Mouse (Mus musculus) MN1 (cell line): ENCODE data around the gene Pou1f1.

Experiments used
- DNase-seq: peaks from one replicate; pipeline ENCODE4 v3.0.0-alpha.2; 2016; ENCODE audit warnings: low spot score

Pou1f1 gene

DNA sequence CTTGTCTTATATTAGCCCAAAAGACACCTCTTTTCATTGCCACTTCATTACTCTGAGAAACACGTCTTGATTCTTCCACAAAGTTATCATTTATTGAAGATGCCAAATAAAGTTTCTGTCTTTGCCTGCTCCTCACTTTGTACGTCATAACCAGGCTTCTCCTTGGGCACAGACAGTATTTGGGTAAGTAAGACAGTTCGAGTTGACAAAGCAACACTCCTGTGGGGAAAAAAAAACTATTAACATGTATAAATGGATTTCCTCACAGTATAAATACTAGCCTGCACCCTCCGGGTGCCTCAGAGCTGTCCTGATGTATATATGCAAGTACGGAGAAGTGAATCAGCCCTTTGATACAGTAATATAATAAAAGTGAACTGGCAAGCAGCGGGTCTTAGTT, at the start of gene Pou1f1:
TSS of gene Pou1f1 (plus strand) at position 301 of the 400 bp plus-strand sequence.
- no peak for DNase-seq

DNA sequence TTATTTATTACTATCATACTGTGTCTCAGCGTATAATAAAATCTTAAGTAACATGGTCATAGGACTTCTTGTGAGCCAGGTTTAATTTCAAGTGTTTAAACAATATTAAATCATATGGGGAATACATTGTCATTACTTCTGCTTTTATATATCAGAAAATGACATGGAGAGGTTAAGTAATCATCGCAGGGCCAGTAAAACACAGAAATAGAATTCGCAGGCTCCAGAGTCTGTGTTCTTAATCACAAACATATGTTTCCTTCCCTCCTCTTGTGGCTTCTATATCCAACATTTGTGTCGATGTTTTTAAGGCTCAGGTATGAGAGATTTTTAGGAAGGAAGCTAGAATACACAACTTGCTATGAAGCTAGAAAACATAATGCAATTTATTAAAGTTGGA, 49.7 kb upstream of the Pou1f1 start:
- DNase-seq = no peak

- DNase-seq = no peak
Observed at GRCm38 (mm10) chr16:65472472-65473001, 47.8 kb upstream of the Pou1f1 start.

DNA sequence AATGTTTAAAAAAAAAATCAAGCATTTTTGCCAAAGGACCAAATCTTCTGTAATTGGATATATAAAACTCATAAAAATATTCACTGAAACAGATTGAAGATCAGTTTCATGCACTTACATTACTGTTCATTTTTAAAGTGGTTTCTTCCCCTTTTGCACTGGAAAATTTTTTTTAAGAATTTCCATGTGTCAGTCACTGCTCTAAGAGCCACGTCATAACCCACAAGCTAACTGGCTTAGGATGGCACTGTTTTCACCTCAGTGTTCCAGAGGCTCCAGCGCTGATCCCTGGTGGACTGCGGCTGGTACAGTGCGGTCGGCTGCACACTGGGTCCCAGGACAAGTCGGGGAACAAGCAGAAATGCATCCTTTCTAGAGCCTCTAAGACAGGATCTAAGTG, 34.6 kb upstream of the Pou1f1 start:
- no peak for DNase-seq

- DNase-seq = no peak
Observed at GRCm38 (mm10) chr16:65496030-65496429, 24.3 kb upstream of the Pou1f1 start.

DNA sequence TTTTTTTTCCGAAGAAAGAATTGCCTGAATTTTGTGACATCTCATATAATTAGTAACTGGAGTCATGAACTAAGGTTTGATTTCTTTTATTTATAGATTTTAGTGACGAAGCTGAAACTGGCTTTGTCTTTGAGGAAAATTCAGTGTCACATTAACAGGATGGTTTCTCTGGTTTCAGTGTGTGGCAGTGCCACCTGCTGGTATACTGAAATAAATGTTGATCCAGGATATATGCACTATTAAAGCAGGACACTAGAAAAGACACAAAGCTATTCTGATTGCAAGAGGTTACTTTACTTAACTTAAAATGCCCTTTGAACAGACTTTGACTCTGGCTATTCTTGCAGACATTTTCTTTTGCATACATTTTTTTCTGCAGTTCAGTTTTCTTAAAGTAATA, 23.3 kb upstream of the Pou1f1 start:
- DNase-seq = peak; percentile 18

- no peak for DNase-seq
Observed at GRCm38 (mm10) chr16:65514223-65514622, 6.1 kb upstream of the Pou1f1 start.

- no peak for DNase-seq
Observed at GRCm38 (mm10) chr16:65526004-65526403, 5.7 kb downstream of the Pou1f1 start.

- no peak for DNase-seq
Observed at GRCm38 (mm10) chr16:65526695-65527094, 6.4 kb downstream of the Pou1f1 start.

DNA sequence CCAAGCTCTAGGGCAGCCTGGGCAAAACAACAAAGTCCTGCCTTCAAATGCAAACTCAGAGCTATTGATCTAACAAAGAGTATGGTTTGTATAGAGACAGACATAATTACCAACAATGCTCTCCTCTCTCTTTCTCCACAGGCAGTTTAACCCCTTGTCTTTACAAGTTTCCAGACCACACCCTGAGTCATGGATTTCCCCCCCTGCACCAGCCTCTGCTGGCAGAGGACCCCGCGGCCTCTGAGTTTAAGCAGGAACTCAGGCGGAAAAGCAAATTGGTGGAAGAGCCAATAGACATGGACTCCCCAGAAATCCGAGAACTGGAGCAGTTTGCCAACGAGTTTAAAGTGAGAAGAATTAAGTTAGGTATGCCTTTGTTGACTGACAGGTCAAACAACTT, 9.3 kb downstream of the Pou1f1 start:
- DNase-seq = no peak

DNA sequence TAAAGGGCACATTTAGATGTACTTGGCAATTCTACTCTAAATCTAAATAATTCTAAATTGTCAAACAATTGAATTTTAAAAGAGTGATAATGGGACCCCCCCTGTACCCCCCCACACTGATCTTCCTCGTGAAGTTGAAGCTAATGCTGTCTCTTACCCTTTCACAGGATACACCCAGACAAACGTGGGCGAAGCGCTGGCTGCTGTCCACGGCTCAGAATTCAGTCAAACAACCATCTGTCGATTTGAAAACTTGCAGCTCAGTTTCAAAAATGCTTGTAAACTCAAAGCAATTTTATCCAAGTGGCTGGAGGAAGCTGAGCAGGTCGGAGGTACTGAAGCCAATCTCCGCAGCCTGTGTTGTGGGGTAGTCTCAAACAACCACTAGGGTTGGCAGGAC, 11.4 kb downstream of the Pou1f1 start:
- no peak for DNase-seq

GRCm38 (mm10) chr16:65533315-65533999, 13.1 kb downstream of the Pou1f1 start:
- DNase-seq = peak; percentile 42

DNA sequence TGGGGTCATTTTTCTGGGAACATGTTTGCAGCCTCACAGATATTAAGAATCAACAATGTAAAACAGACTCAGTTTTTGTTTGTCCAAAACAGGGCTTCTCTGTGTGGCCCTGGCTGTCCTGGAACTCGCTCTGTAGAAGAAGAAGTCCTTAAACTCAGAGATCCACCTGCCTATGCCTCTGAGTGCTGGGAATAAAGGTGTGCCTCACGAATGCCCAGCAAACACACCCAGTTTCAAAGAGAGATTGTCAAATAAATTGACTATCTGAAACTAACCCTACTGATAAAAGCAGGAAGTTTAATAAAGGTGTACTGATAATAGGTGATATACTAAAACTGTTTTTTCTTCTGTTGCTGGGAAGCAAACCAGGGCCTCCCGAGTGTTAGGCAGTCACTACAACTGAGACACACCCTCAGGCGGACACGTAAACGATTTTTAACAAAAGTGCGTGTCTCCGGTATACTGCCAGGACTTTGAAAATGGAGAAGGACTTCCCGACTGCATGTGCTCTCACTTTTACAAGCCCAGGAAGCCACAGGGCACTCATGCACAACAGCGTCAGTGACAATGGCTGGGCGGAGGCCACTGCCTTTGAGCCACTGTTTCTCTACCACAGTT, 23.5 kb downstream of the Pou1f1 start:
- no peak for DNase-seq

DNA sequence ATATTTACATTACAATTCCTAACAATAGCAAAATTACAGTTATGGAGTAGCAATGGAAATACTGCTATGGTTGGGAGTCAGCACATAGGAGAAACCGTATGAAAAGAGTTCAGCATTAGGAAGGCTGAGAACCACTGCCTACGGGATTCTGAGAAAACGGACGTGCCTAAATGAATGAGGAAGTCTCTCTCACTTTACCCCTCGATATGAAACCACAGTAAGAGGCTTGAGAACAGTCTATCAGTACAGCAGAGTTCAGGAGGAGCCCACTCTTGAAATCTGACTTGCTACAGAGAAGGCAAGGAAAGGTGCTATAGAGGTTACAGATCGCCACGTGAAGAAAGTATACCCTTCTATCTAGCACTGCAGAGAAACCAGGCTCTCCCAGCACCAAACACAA, 28.6 kb downstream of the Pou1f1 start:
- no peak for DNase-seq

DNA sequence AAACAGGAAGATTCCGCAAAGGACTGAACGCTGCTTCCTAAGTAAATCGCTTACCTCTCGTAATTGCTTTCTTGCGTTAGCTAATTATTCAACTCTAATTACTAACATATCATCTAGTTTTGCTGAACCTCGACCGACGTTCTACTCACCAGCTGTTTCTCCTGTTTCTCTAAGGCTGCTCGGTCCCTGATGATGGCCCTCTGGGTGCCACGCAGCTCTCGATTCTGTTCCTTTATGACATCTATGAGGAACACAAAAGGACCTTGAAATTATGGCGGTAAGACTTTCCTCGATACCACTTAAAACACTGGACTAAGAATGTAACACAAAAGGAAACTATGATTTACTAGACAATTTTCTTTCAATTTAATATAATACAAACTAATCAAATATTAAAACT, 30.5 kb downstream of the Pou1f1 start:
- DNase-seq = no peak

- DNase-seq = no peak
Observed at GRCm38 (mm10) chr16:65554267-65554666, 34.0 kb downstream of the Pou1f1 start.

- no peak for DNase-seq
Observed at GRCm38 (mm10) chr16:65557369-65557768, 37.1 kb downstream of the Pou1f1 start.

DNA sequence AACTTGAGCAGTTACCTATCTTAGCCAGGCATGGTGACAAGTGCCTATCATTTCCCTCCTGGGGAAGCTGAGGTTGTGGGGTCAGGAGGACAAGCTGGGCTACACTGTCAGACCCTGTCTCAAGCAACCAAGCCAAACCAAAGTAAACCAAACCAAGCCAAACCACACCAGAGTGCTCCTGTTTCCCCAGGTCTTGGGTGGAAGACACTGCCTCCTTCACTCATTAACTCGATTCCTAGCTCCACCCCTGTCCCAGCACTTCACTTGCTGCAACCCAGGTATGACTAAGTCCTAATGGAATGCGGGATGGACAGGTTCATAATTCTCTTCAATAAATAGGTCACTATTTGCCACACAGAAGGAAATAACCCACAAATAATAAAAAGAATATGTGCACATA, 39.3 kb downstream of the Pou1f1 start:
- no peak for DNase-seq

DNA sequence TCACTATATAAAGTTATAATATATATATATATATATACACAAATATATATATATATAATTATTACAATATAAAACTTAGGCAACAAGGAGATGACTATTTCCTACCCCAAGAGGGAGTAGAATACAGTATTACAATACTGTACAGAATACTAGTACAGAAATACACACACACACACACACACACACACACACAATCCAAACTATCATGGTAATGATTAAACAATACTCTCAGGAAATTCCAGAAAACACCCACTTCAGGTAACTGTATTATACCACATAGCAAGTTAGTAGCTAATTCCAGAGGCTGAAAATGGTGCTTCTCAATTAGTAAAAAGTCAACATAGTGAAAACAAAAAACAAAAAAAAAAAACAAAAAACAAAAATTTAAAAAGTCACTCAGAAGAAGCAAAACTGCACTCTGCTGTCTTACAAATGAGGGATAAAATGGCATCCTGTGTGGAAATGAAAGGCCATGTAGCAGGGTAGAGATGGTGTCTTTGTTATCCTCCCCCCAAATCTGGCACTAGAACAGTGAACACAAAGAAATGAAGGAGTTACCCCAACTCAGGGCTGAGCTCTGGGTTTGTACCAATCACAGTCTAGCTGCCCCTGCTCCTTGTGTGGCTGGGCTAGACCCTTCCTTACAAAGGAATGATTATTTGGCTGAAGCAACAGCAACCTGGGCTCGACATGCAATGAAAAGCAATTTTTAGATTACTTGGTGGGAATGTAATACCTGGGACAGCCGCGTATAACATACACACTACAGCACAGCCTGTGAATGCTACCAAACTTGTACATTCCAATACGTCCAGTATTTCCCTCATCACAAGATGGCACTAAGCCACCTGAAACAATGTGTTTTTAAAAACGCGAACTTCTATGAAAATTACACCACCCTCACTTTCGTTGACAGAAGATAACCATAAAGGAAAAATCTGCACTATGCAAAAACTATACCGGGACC, 41.0 kb downstream of the Pou1f1 start:
- DNase-seq = no peak

- DNase-seq = peak; percentile 92
Observed at GRCm38 (mm10) chr16:65561963-65562863, 41.9 kb downstream of the Pou1f1 start, which contains the start of gene Chmp2b. Gene Chmp2b, minus strand, starts transcription at chr16:65562726.

DNA sequence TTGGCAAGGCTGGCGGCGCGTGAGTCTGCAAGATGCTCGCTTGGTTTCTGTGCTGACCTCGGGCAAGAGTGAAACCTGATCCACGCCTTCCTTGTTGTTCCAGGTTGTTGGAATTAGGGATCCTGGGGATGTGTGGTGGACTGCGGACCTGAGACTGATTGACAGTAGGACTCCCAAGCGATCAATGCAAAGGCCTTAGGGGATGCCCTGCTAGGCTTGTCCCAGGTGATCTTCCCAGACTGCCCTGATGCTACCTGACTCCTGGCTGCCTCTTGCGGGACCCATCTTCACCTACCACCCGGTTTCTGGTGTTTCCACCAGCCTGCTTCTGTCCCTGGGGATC, 42.5 kb downstream of the Pou1f1 start:
- DNase-seq = no peak

DNA sequence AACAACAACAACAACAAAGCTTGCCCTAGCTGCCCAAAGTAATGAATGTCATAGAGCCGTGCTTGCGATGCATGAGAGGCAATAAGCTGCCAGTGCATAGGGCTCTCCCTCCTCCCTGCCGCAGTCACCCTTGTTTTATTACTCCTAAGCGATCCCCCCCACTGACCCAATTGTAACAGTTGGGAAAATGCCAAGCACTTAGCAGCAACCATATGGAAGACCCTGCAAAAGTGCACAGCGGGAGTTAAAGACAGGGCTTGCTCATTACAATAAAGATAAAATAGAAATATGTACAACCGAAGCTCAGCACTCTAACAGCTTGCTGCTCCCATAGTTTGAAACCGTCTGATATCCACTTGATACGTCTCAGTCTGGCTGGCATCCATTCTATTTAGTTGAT, 44.0 kb downstream of the Pou1f1 start:
- no peak for DNase-seq
